Comparison of ENCODE assay signal across 9 mouse cellular contexts in genomic region chr1:172202894-172203522, GRCm38 (mm10). TPM values are rescaled to one million over a fixed set of nuclear protein-coding genes. Genes with fewer than 3 reads are reported as not detected.
DNase-seq lines count a peak whose midpoint lies in the region; ATAC-seq and TF ChIP-seq lines count a peak whose summit lies in the region.
"Had no signal": no experiment of that assay in that cellular context is flagged by ENCODE, and none has a peak within 500 bp of the region (broad histone marks: within the 10 kb centered on the region; RNA-seq: fewer than 3 reads in every experiment).

No protein-coding gene starts in this region.

- H3K4me1 ChIP-seq in kidney, adult 2 months (ENCODE audit: control insufficient read depth, insufficient read depth, low read length) = peaks cover 34% of the 10 kb centered on the region
- peaks cover 79% of the 10 kb centered on the region for H3K4me1 ChIP-seq in forebrain, embryonic 15.5 days
- H3K4me1 ChIP-seq in liver, embryonic 16.5 days (ENCODE audit: control insufficient read depth, low read depth, low read length) = peaks cover 14% of the 10 kb centered on the region

- peak; percentile 5; the same call in 1 of the 2 replicates for ATAC-seq in forebrain, embryonic 15.5 days (replicated peaks)
- no peak for ATAC-seq in liver, embryonic 16.5 days (ENCODE audit: low read depth)
- ATAC-seq: Patski had no signal

- peak overlapping the region; percentile 93 for H3K9ac ChIP-seq in forebrain, embryonic 15.5 days (replicated peaks)
- no peak overlapping the region for H3K9ac ChIP-seq in liver, embryonic 16.5 days (ENCODE audit: low read depth, low read length)

- DNase-seq in kidney, adult 2 months = no peak
- no peak for DNase-seq in kidney, adult 8-10 months
- DNase-seq in cerebellum, adult 9-11 months = peak; percentile 71
- DNase-seq in urinary bladder, postnatal 10 days (ENCODE audit: low spot score) = no peak
- no peak for DNase-seq in c-Kit-positive CD71-positive TER-119-positive erythroid progenitor cells, embryonic 14.5 days (ENCODE audit: low spot score)
- no peak for DNase-seq in gastrocnemius, postnatal 10 days

- H3K4me2 ChIP-seq in forebrain, embryonic 15.5 days (replicated peaks) = peak overlapping the region; percentile 83
- no peak overlapping the region for H3K4me2 ChIP-seq in liver, embryonic 16.5 days (ENCODE audit: low read depth, low read length)

- no peak for TF ChIP-seq CTCF in kidney, adult 2 months (conservative IDR thresholded peaks at IDR 0.05; ENCODE audit: insufficient read depth, insufficient read length, low read depth, low read length)

- WGBS in kidney, adult 2 months = 44% methylated on average over 2 of the region's 2 CpGs
- 13% methylated on average over 2 of the region's 2 CpGs for WGBS in forebrain, embryonic 15.5 days
- WGBS in liver, embryonic 16.5 days (ENCODE audit: insufficient replicate concordance) = 46% methylated on average over 2 of the region's 2 CpGs

- no peak overlapping the region for H3K4me3 ChIP-seq in kidney, adult 2 months (ENCODE audit: insufficient read depth, low read depth, low read length)
- peak overlapping the region; percentile 27 for H3K4me3 ChIP-seq in forebrain, embryonic 15.5 days
- no peak overlapping the region for H3K4me3 ChIP-seq in liver, embryonic 16.5 days (ENCODE audit: low read depth, low read length)

- peak overlapping the region; percentile 61; the same call in 1 of the 2 replicates for H3K27ac ChIP-seq in kidney, adult 2 months (ENCODE audit: insufficient read depth, low read depth, low read length)
- peak overlapping the region; percentile 98 for H3K27ac ChIP-seq in forebrain, embryonic 15.5 days (replicated peaks)
- peak overlapping the region; percentile 45 for H3K27ac ChIP-seq in liver, embryonic 16.5 days (ENCODE audit: low read length)

- H3K36me3 ChIP-seq in kidney, adult 2 months (ENCODE audit: control insufficient read depth, insufficient read depth, low read length) = peaks cover 1% of the 10 kb centered on the region
- peaks cover 21% of the 10 kb centered on the region for H3K36me3 ChIP-seq in forebrain, embryonic 15.5 days
- H3K36me3 ChIP-seq in liver, embryonic 16.5 days (ENCODE audit: control insufficient read depth, insufficient read depth) = peaks cover 8% of the 10 kb centered on the region

- no peaks in the 10 kb centered on the region for H3K9me3 ChIP-seq in forebrain, embryonic 15.5 days
- H3K9me3 ChIP-seq in liver, embryonic 16.5 days (replicated peaks; ENCODE audit: control insufficient read depth, low read length) = no peaks in the 10 kb centered on the region

- TF ChIP-seq POLR2A in kidney, adult 2 months (IDR thresholded peaks at IDR 0.05; ENCODE audit: low read depth, low read length) = no peak

- no peaks in the 10 kb centered on the region for H3K27me3 ChIP-seq in kidney, adult 2 months (replicated peaks; ENCODE audit: control insufficient read depth, insufficient read depth, low read length)
- no peaks in the 10 kb centered on the region for H3K27me3 ChIP-seq in forebrain, embryonic 15.5 days
- H3K27me3 ChIP-seq in liver, embryonic 16.5 days (ENCODE audit: control insufficient read depth, insufficient read depth, low read depth, low read length) = peaks cover 7% of the 10 kb centered on the region
- H3K27me3 ChIP-seq: Patski had no signal

RNA-seq across cellular contexts. Expression of gene Pea15a, which starts 3.6 kb away (rescaled TPM):
- polyA plus RNA-seq in kidney, adult 2 months (2012; rRNA removed) = 52.1 and 58.7 TPM in 2 replicates
- polyA plus RNA-seq in forebrain, embryonic 15.5 days (2015; fragmentation: Nextera tagmentation; extraction: Ambion mirVana) = 462 and 488 TPM in 2 replicates
- 20.6 and 21.5 TPM in 2 replicates for polyA plus RNA-seq in liver, embryonic 16.5 days (2015; fragmentation: Nextera tagmentation; extraction: Ambion mirVana)
- total RNA-seq in gastrocnemius, postnatal 10 days (2021) = 10 to 100 TPM; 72.5 to 82.1 TPM

RNA-seq across cellular contexts. Expression of gene Casq1, which starts 16.7 kb away (rescaled TPM):
- 0.29 and 27.1 TPM in 2 replicates for polyA plus RNA-seq in kidney, adult 2 months (2012; rRNA removed)
- polyA plus RNA-seq in forebrain, embryonic 15.5 days (2015; fragmentation: Nextera tagmentation; extraction: Ambion mirVana) = 6.2 and 6.4 TPM in 2 replicates
- polyA plus RNA-seq in liver, embryonic 16.5 days (2015; fragmentation: Nextera tagmentation; extraction: Ambion mirVana) = 2.6 and 7.5 TPM in 2 replicates
- 1,000 to 10,000 TPM; 4,961 to 5,359 TPM for total RNA-seq in gastrocnemius, postnatal 10 days (2021)

RNA-seq across cellular contexts. Expression of gene Dcaf8, which starts 55.1 kb away (rescaled TPM):
- polyA plus RNA-seq in kidney, adult 2 months (2012; rRNA removed) = 93.4 and 95.1 TPM in 2 replicates
- 104 and 109 TPM in 2 replicates for polyA plus RNA-seq in forebrain, embryonic 15.5 days (2015; fragmentation: Nextera tagmentation; extraction: Ambion mirVana)
- 61.2 and 61.3 TPM in 2 replicates for polyA plus RNA-seq in liver, embryonic 16.5 days (2015; fragmentation: Nextera tagmentation; extraction: Ambion mirVana)
- total RNA-seq in gastrocnemius, postnatal 10 days (2021) = 100 to 1,000 TPM; 132 to 146 TPM

RNA-seq across cellular contexts. Expression of gene Atp1a4, which starts 55.2 kb away (rescaled TPM):
- 0.09 and 0.11 TPM in 2 replicates for polyA plus RNA-seq in kidney, adult 2 months (2012; rRNA removed)
- 0.09 and 0.10 TPM in 2 replicates for polyA plus RNA-seq in forebrain, embryonic 15.5 days (2015; fragmentation: Nextera tagmentation; extraction: Ambion mirVana)
- not detected in 2 replicates for polyA plus RNA-seq in liver, embryonic 16.5 days (2015; fragmentation: Nextera tagmentation; extraction: Ambion mirVana)
- under 1 TPM; 0.61 to 0.66 TPM for total RNA-seq in gastrocnemius, postnatal 10 days (2021)

RNA-seq across cellular contexts. Expression of gene Igsf8, which starts 58.4 kb away (rescaled TPM):
- polyA plus RNA-seq in kidney, adult 2 months (2012; rRNA removed) = 54.3 and 57.7 TPM in 2 replicates
- 137 and 162 TPM in 2 replicates for polyA plus RNA-seq in forebrain, embryonic 15.5 days (2015; fragmentation: Nextera tagmentation; extraction: Ambion mirVana)
- 16.8 and 20.6 TPM in 2 replicates for polyA plus RNA-seq in liver, embryonic 16.5 days (2015; fragmentation: Nextera tagmentation; extraction: Ambion mirVana)
- 10 to 100 TPM; 15.4 to 19.1 TPM for total RNA-seq in gastrocnemius, postnatal 10 days (2021)

Comparison
In these comparisons a context has a peak if more than half of its experiments do, and no peak if none do; other contexts are left out.
1. H3K27ac ChIP-seq: peak in every context shown above with its lines; median percentile 98 in forebrain, embryonic 15.5 days; 61 in kidney, adult 2 months; 45 in liver, embryonic 16.5 days.